In genomic region chr10:117876400-117876799, GRCm38 (mm10) we compare ENCODE assay signal across 23 mouse cellular contexts. TPM values are rescaled to one million over a fixed set of nuclear protein-coding genes. Genes with fewer than 3 reads are reported as not detected.
DNase-seq lines count a peak whose midpoint lies in the region; ATAC-seq and TF ChIP-seq lines count a peak whose summit lies in the region.
"Had no signal": no experiment of that assay in that cellular context is flagged by ENCODE, and none has a peak within 500 bp of the region (broad histone marks: within the 10 kb centered on the region; RNA-seq: fewer than 3 reads in every experiment).

No protein-coding gene starts in this region.

- no peaks in the 10 kb centered on the region for H3K9me3 ChIP-seq in intestine, embryonic 15.5 days
- no peaks in the 10 kb centered on the region for H3K9me3 ChIP-seq in liver, embryonic 13.5 days (replicated peaks)
- H3K9me3 ChIP-seq: forebrain, embryonic 12.5 days; limb, embryonic 13.5 days; lung, embryonic 15.5 days had no signal

- H3K4me1 ChIP-seq in intestine, embryonic 15.5 days (replicated peaks): no peaks in the 10 kb centered on the region
- H3K4me1 ChIP-seq in liver, embryonic 13.5 days (replicated peaks): peaks cover 6% of the 10 kb centered on the region
- H3K4me1 ChIP-seq: forebrain, embryonic 12.5 days; lung, embryonic 15.5 days had no signal

- ATAC-seq in intestine, embryonic 15.5 days: peak; percentile 65; the same call in 1 of the 2 replicates
- peak; percentile 68 for ATAC-seq in liver, embryonic 13.5 days (ENCODE audit: low read depth)
- peak; percentile 82 for ATAC-seq in megakaryocyte progenitor cell, adult 5-6 weeks (replicated peaks; ENCODE audit: poor library complexity)
- ATAC-seq: hindbrain, postnatal 0 days had no signal

- WGBS in intestine, embryonic 15.5 days: 75% methylated on average over 18 of the region's 18 CpGs
- WGBS in liver, embryonic 13.5 days (ENCODE audit: insufficient replicate concordance): 50% methylated on average over 18 of the region's 18 CpGs

- H3K27ac ChIP-seq in layer of hippocampus, adult 2 months: 0 out of 2 replicates have a peak overlapping the region, but pooled peaks have one; percentile 23
- H3K27ac ChIP-seq in intestine, embryonic 15.5 days: no peak overlapping the region
- 0 out of 2 replicates have a peak overlapping the region, but pooled peaks have one; percentile 9 for H3K27ac ChIP-seq in liver, embryonic 13.5 days
- H3K27ac ChIP-seq: forebrain, embryonic 12.5 days; hindbrain, postnatal 0 days; limb, embryonic 13.5 days; lung, embryonic 15.5 days; macrophage had no signal

- H3K4me3 ChIP-seq in layer of hippocampus, adult 2 months: no peak overlapping the region
- no peak overlapping the region for H3K4me3 ChIP-seq in intestine, embryonic 15.5 days (replicated peaks)
- no peak overlapping the region for H3K4me3 ChIP-seq in liver, embryonic 13.5 days (replicated peaks)
- H3K4me3 ChIP-seq: forebrain, embryonic 12.5 days; limb, embryonic 13.5 days; lung, embryonic 15.5 days had no signal

- no peak overlapping the region for H3K9ac ChIP-seq in intestine, embryonic 15.5 days
- no peak overlapping the region for H3K9ac ChIP-seq in liver, embryonic 13.5 days
- H3K9ac ChIP-seq: forebrain, embryonic 12.5 days; limb, embryonic 13.5 days; lung, embryonic 15.5 days had no signal

- no peak for DNase-seq in layer of hippocampus, adult 2 months (ENCODE audit: low spot score in 2 of 2)
- DNase-seq in layer of hippocampus, adult 11-12 months (ENCODE audit: low spot score): no peak
- DNase-seq in liver, embryonic 13.5 days: no peak
- DNase-seq in cerebellum, adult 18-20 months: no peak
- DNase-seq in spleen, adult 18-20 months: no peak
- DNase-seq in heart, postnatal 10 days: no peak
- DNase-seq: adrenal gland, postnatal 36 days; cerebellum, adult 9-11 months; heart, adult 11 months; heart, postnatal 14 days; kidney, adult 2 months; kidney, postnatal 10 days; layer of hippocampus, postnatal 36 days; thymus, postnatal 14 days had no signal

- intact Hi-C loops in heart, postnatal 10 days (cut with DNase I): no loop called here

- H3K4me2 ChIP-seq in intestine, embryonic 15.5 days (replicated peaks): no peak overlapping the region
- 0 out of 2 replicates have a peak overlapping the region, but pooled peaks have one; percentile 14 for H3K4me2 ChIP-seq in liver, embryonic 13.5 days
- H3K4me2 ChIP-seq: forebrain, embryonic 12.5 days; heart, embryonic 11.5 days; limb, embryonic 13.5 days; lung, embryonic 15.5 days; midbrain, embryonic 11.5 days had no signal

- H3K27me3 ChIP-seq in intestine, embryonic 15.5 days (replicated peaks): no peaks in the 10 kb centered on the region
- H3K27me3 ChIP-seq in liver, embryonic 13.5 days: no peaks in the 10 kb centered on the region
- H3K27me3 ChIP-seq: forebrain, embryonic 12.5 days; lung, embryonic 15.5 days had no signal

- H3K36me3 ChIP-seq in intestine, embryonic 15.5 days: no peaks in the 10 kb centered on the region
- no peaks in the 10 kb centered on the region for H3K36me3 ChIP-seq in liver, embryonic 13.5 days
- H3K36me3 ChIP-seq: forebrain, embryonic 12.5 days; limb, embryonic 13.5 days; lung, embryonic 15.5 days had no signal

- no peak for TF ChIP-seq CTCF in layer of hippocampus, adult 2 months (conservative IDR thresholded peaks at IDR 0.05)

RNA-seq across cellular contexts. Expression of gene Rap1b, which starts 30.6 kb away (rescaled TPM):
- 10 to 100 TPM; 55.7 to 58.5 TPM for total RNA-seq in layer of hippocampus, adult 2 months (2021)
- polyA plus RNA-seq in intestine, embryonic 15.5 days (2015; fragmentation: Nextera tagmentation; extraction: Ambion mirVana): 169 and 180 TPM in 2 replicates
- 132 and 152 TPM in 2 replicates for polyA plus RNA-seq in liver, embryonic 13.5 days (2015; fragmentation: Nextera tagmentation; extraction: Ambion mirVana)
- 215 and 244 TPM in 2 replicates for total RNA-seq in megakaryocyte progenitor cell, adult 5-6 weeks (2015)
- total RNA-seq in megakaryocyte progenitor cell, adult 5-6 weeks (2017): 84.2 and 95.6 TPM in 2 replicates
- total RNA-seq in heart, postnatal 10 days (2021): 10 to 100 TPM; 89.8 to 96.6 TPM
